Mouse (Mus musculus) liver, embryonic 13.5 days (tissue): ENCODE measurements around the gene Anxa9. TPM values are rescaled to one million over a fixed set of nuclear protein-coding genes. Genes with fewer than 3 reads are reported as not detected.

Experiments
- ATAC-seq: fragments of 200-750 bp; cut with Nextera tagmentation; 2 replicates; pipeline ENCODE4 v1.8.0; 2017; ENCODE audit warnings: low read depth, mild to moderate bottlenecking, moderate number of reproducible peaks, moderate library complexity
- DNase-seq: peaks from one replicate; pipeline ENCODE4 v3.0.0; 2022
- H3K27ac ChIP-seq: fragments of 300-500 bp; sonication (generic); 2 replicates; pipeline ENCODE4 v1.5.1; 2015; ENCODE audit warnings: moderate library complexity, mild to moderate bottlenecking, inconsistent platforms
- H3K27me3 ChIP-seq: fragments of 300-500 bp; sonication (generic); 2 replicates; pipeline ENCODE4 v1.6.1; 2015; ENCODE audit warnings: mild to moderate bottlenecking, inconsistent platforms
- H3K36me3 ChIP-seq: fragments of 300-500 bp; sonication (generic); 2 replicates; pipeline ENCODE4 v1.6.1; 2015; ENCODE audit warnings: mild to moderate bottlenecking, inconsistent platforms
- H3K4me1 ChIP-seq: fragments of 300-500 bp; sonication (generic); replicated peaks from 2 replicates; pipeline ENCODE4 v1.6.1; 2015; ENCODE audit warnings: inconsistent platforms
- H3K4me2 ChIP-seq: fragments of 300-500 bp; sonication (generic); 2 replicates; pipeline ENCODE4 v1.6.1; 2015; ENCODE audit warnings: inconsistent platforms, mild to moderate bottlenecking, moderate library complexity
- H3K4me3 ChIP-seq: fragments of 300-500 bp; sonication (generic); replicated peaks from 2 replicates; pipeline ENCODE4 v1.5.1; 2015; ENCODE audit warnings: mild to moderate bottlenecking, inconsistent platforms
- H3K9ac ChIP-seq: fragments of 300-500 bp; sonication (generic); 2 replicates; pipeline ENCODE4 v1.6.1; 2015; ENCODE audit warnings: mild to moderate bottlenecking, inconsistent platforms
- H3K9me3 ChIP-seq: fragments of 300-500 bp; sonication (generic); replicated peaks from 2 replicates; pipeline ENCODE4 v1.6.1; 2016; ENCODE audit warnings: inconsistent platforms
- WGBS: fragments of 180-500 bp; shearing (Covaris S2); methylation state at CpG from one replicate; pipeline ENCODE4 v1.1.7; 2015; ENCODE audit not compliant: insufficient replicate concordance; 5-methylcytosine and 5-hydroxymethylcytosine counted together
- polyA plus RNA-seq: library from polyadenylated mRNA; unstranded; fragments of >200 nt; fragmentation: Nextera tagmentation; extraction: Ambion mirVana; gene quantifications from 2 replicates; pipeline ENCODE4 v1.2.1, GENCODE M21; 2015

Gene Anxa9
- polyA plus RNA-seq, 1 experiment from 2014 or later: 3.0 TPM

- Histone ChIP-seq H3K27ac (peak overlapping the region; percentile 95), H3K4me2 (peak overlapping the region; percentile 96), H3K4me1 (peaks cover 71% of the 10 kb centered on the region), H3K27me3 (no peaks in the 10 kb centered on the region), H3K9ac (peak overlapping the region; percentile 98), H3K9me3 (no peaks in the 10 kb centered on the region), H3K4me3 (peak overlapping the region; percentile 89), H3K36me3 (peaks cover under 1% of the 10 kb centered on the region; the same call in 1 of the 2 replicates)
- ATAC-seq (peak; percentile 55), DNase-seq (peak; percentile 59)
- 10% methylated on average over 6 of the region's 6 CpGs for WGBS
Measured at GRCm38 (mm10) chr3:95312623-95313022, 5.6 kb upstream of the Anxa9 start.

GRCm38 (mm10) chr3:95310968-95311882 lies 4.2 kb upstream of the Anxa9 start:
- peak; percentile 61 for DNase-seq
- H3K9ac ChIP-seq: 0 out of 2 replicates have a peak overlapping the region, but pooled peaks have one; percentile 35
- peak overlapping the region; percentile 2; the same call in 1 of the 2 replicates for H3K4me2 ChIP-seq
- H3K4me1 ChIP-seq: peaks cover 61% of the 10 kb centered on the region
- no peaks in the 10 kb centered on the region for H3K9me3 ChIP-seq
- H3K27ac ChIP-seq: peak overlapping the region; percentile 95
- no peak overlapping the region for H3K4me3 ChIP-seq
- peaks cover 1% of the 10 kb centered on the region for H3K36me3 ChIP-seq
- H3K27me3 ChIP-seq: no peaks in the 10 kb centered on the region
- 30% methylated on average over 9 of the region's 9 CpGs for WGBS
- no peak for ATAC-seq

GRCm38 (mm10) chr3:95310496-95310895 lies 3.5 kb upstream of the Anxa9 start:
- no peak overlapping the region for H3K4me3 ChIP-seq
- no peak overlapping the region for H3K27ac ChIP-seq
- H3K9me3 ChIP-seq: no peaks in the 10 kb centered on the region
- H3K36me3 ChIP-seq: peaks cover 8% of the 10 kb centered on the region
- no peaks in the 10 kb centered on the region for H3K27me3 ChIP-seq
- no peak overlapping the region for H3K4me2 ChIP-seq
- H3K4me1 ChIP-seq: peaks cover 56% of the 10 kb centered on the region
- H3K9ac ChIP-seq: no peak overlapping the region
- 38% methylated on average over 3 of the region's 3 CpGs for WGBS
- ATAC-seq: no peak
- no peak for DNase-seq

GRCm38 (mm10) chr3:95306244-95306643 lies 732 bp downstream of the Anxa9 start:
- no peak overlapping the region for H3K27ac ChIP-seq
- WGBS: 70% methylated on average over 4 of the region's 4 CpGs
- no peaks in the 10 kb centered on the region for H3K9me3 ChIP-seq
- H3K4me2 ChIP-seq: no peak overlapping the region
- peaks cover 20% of the 10 kb centered on the region for H3K4me1 ChIP-seq
- no peak overlapping the region for H3K9ac ChIP-seq
- no peaks in the 10 kb centered on the region for H3K27me3 ChIP-seq
- H3K4me3 ChIP-seq: no peak overlapping the region
- DNase-seq (no peak), ATAC-seq (no peak)
- peaks cover 10% of the 10 kb centered on the region for H3K36me3 ChIP-seq

- Histone ChIP-seq H3K27me3 (no peaks in the 10 kb centered on the region), H3K9ac (no peak overlapping the region), H3K4me3 (no peak overlapping the region), H3K27ac (no peak overlapping the region), H3K4me2 (no peak overlapping the region), H3K4me1 (peaks cover 18% of the 10 kb centered on the region), H3K9me3 (no peaks in the 10 kb centered on the region), H3K36me3 (peaks cover 21% of the 10 kb centered on the region)
- 76% methylated on average over 3 of the region's 3 CpGs for WGBS
- DNase-seq (no peak), ATAC-seq (no peak)
Measured at GRCm38 (mm10) chr3:95301204-95301796, 5.7 kb downstream of the Anxa9 start.

- 50% methylated on average over 7 of the region's 7 CpGs for WGBS
- Histone ChIP-seq H3K4me1 (peaks cover 47% of the 10 kb centered on the region), H3K4me3 (no peak overlapping the region), H3K9ac (no peak overlapping the region), H3K27ac (peak overlapping the region; percentile 41; the same call in 1 of the 2 replicates), H3K4me2 (no peak overlapping the region), H3K27me3 (no peaks in the 10 kb centered on the region), H3K36me3 (peaks cover 39% of the 10 kb centered on the region), H3K9me3 (no peaks in the 10 kb centered on the region)
- ATAC-seq: no peak
- DNase-seq: no peak
Measured at GRCm38 (mm10) chr3:95298018-95298417, 9.0 kb downstream of the Anxa9 start.

- 20% methylated on average over 5 of the region's 5 CpGs for WGBS
- no peaks in the 10 kb centered on the region for H3K27me3 ChIP-seq
- no peak overlapping the region; the same call in 1 of the 2 replicates for H3K9ac ChIP-seq
- peaks cover 45% of the 10 kb centered on the region for H3K36me3 ChIP-seq
- ATAC-seq: no peak
- H3K4me2 ChIP-seq: no peak overlapping the region
- no peak for DNase-seq
- H3K9me3 ChIP-seq: no peaks in the 10 kb centered on the region
- no peak overlapping the region; the same call in 1 of the 2 replicates for H3K27ac ChIP-seq
- peaks cover 53% of the 10 kb centered on the region for H3K4me1 ChIP-seq
- H3K4me3 ChIP-seq: no peak overlapping the region
Measured at GRCm38 (mm10) chr3:95296103-95296469, 10.9 kb downstream of the Anxa9 start.

- 69% methylated on average over 11 of the region's 11 CpGs for WGBS
- no peak overlapping the region; the same call in 1 of the 2 replicates for H3K9ac ChIP-seq
- H3K4me3 ChIP-seq: no peak overlapping the region
- H3K27ac ChIP-seq: peak overlapping the region; percentile 49; the same call in 1 of the 2 replicates
- no peaks in the 10 kb centered on the region for H3K9me3 ChIP-seq
- no peaks in the 10 kb centered on the region for H3K27me3 ChIP-seq
- peaks cover 54% of the 10 kb centered on the region for H3K4me1 ChIP-seq
- no peak overlapping the region for H3K4me2 ChIP-seq
- ATAC-seq: peak; percentile 38; the same call in 1 of the 2 replicates
- no peak for DNase-seq
- peaks cover 50% of the 10 kb centered on the region for H3K36me3 ChIP-seq
Measured at GRCm38 (mm10) chr3:95295321-95296102, 11.5 kb downstream of the Anxa9 start.

- 74% methylated on average over 5 of the region's 5 CpGs for WGBS
- no peak overlapping the region for H3K9ac ChIP-seq
- peaks cover 52% of the 10 kb centered on the region for H3K36me3 ChIP-seq
- ATAC-seq: no peak
- H3K4me1 ChIP-seq: peaks cover 54% of the 10 kb centered on the region
- H3K4me2 ChIP-seq: no peak overlapping the region
- no peak for DNase-seq
- H3K9me3 ChIP-seq: no peaks in the 10 kb centered on the region
- H3K27me3 ChIP-seq: no peaks in the 10 kb centered on the region
- H3K4me3 ChIP-seq: no peak overlapping the region
- H3K27ac ChIP-seq: no peak overlapping the region
Measured at GRCm38 (mm10) chr3:95294718-95295117, 12.3 kb downstream of the Anxa9 start.

GRCm38 (mm10) chr3:95294316-95294715 lies 12.7 kb downstream of the Anxa9 start:
- DNase-seq: no peak
- WGBS: 66% methylated on average over 7 of the region's 7 CpGs
- H3K4me1 ChIP-seq: peaks cover 54% of the 10 kb centered on the region
- ATAC-seq: no peak
- no peaks in the 10 kb centered on the region for H3K27me3 ChIP-seq
- peak overlapping the region; percentile 60 for H3K27ac ChIP-seq
- peaks cover 56% of the 10 kb centered on the region for H3K36me3 ChIP-seq
- no peak overlapping the region for H3K4me3 ChIP-seq
- H3K9ac ChIP-seq: no peak overlapping the region
- no peak overlapping the region for H3K4me2 ChIP-seq
- H3K9me3 ChIP-seq: no peaks in the 10 kb centered on the region

GRCm38 (mm10) chr3:95293537-95293936 lies 13.4 kb downstream of the Anxa9 start:
- H3K4me1 ChIP-seq: peaks cover 54% of the 10 kb centered on the region
- peak; percentile 32; the same call in 1 of the 2 replicates for ATAC-seq

More at GRCm38 (mm10) chr3:95293537-95293936, 13.4 kb downstream of the Anxa9 start:
- Histone ChIP-seq H3K4me3 (no peak overlapping the region), H3K27me3 (no peaks in the 10 kb centered on the region), H3K9ac (no peak overlapping the region), H3K9me3 (no peaks in the 10 kb centered on the region), H3K4me2 (no peak overlapping the region), H3K27ac (peak overlapping the region; percentile 65), H3K36me3 (peaks cover 62% of the 10 kb centered on the region)
- WGBS: 24% methylated on average over 11 of the region's 11 CpGs
- DNase-seq: no peak
